Mouse (Mus musculus) gonadal fat pad, adult 2 months (tissue): ENCODE data around the gene Eif4h. TPM values are rescaled to one million over a fixed set of nuclear protein-coding genes. Genes with fewer than 3 reads are reported as not detected.

Source experiments
- polyA plus RNA-seq: library from polyadenylated mRNA; depleted of rRNA; stranded (reverse); fragments of >200 nt; gene quantifications from 2 replicates; pipeline ENCODE4 v1.2.3, GENCODE M21; 2012; rRNA removed

The Eif4h gene
- polyA plus RNA-seq, 1 experiment, result 183 TPM

Other genes starting within 250 kb of the Eif4h start
- 55.4 and 65.5 TPM in 2 replicates for gene Gtf2ird1, start 182.8 kb downstream of the Eif4h start, polyA plus RNA-seq
- gene Clip2, start 87.1 kb downstream of the Eif4h start, polyA plus RNA-seq, result 12.8 and 14.6 TPM in 2 replicates
- gene Syna, start 79.3 kb downstream of the Eif4h start, polyA plus RNA-seq, result 0.59 and 1.1 TPM in 2 replicates
- gene Rfc2, start 58.1 kb downstream of the Eif4h start, polyA plus RNA-seq, result 49.8 and 58.1 TPM in 2 replicates
- 3.9 and 6.2 TPM in 2 replicates for gene Lat2, start 24.5 kb downstream of the Eif4h start, polyA plus RNA-seq
- gene Limk1, start 49.1 kb upstream of the Eif4h start, polyA plus RNA-seq, result 14.0 and 14.7 TPM in 2 replicates
- gene Eln, start 107.8 kb upstream of the Eif4h start, polyA plus RNA-seq, result 147 and 182 TPM in 2 replicates